Mouse (Mus musculus): ENCODE data around the gene N4bp2l2.
A peak's percentile ranks its signal among the peaks of the same experiment; 100 is the strongest.
"Not testable (repeated sequence)": the region's sequence is repeated elsewhere in the genome, so short reads cannot be mapped to it uniquely, and the experiment has no call there.

The N4bp2l2 gene

GRCm38 (mm10) chr5:150666133-150666739 lies at the start of gene N4bp2l2:
TSS of gene N4bp2l2 (minus strand) at chr5:150666183.
- not testable (repeated sequence) for DNase-seq (ENCODE audit: extremely low read depth, insufficient read length, low spot score)

DNA sequence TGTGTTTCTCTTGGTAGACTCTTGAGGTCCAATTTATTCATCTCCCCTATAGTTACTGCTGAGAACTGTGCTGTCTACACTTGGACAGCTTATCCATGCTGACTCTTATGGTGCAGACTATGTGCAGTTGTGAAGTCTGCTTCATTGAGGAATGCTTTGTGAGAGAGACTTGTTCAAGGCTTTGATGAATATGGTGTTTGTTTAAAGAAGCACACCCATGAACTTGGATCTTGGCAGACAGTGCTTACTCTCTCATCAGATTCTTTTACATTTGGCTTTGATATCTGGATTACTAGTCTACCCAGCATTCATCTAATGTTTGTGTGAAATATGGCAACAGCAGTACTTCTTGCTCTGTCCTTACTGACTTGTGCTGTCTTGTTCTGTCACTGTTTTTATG lies 47.4 kb upstream of the N4bp2l2 start:
- no peak for DNase-seq (ENCODE audit: extremely low read depth, insufficient read length, low spot score)

GRCm38 (mm10) chr5:150711503-150711902 lies 45.5 kb upstream of the N4bp2l2 start:
- DNase-seq (ENCODE audit: extremely low read depth, insufficient read length, low spot score): no peak

DNA sequence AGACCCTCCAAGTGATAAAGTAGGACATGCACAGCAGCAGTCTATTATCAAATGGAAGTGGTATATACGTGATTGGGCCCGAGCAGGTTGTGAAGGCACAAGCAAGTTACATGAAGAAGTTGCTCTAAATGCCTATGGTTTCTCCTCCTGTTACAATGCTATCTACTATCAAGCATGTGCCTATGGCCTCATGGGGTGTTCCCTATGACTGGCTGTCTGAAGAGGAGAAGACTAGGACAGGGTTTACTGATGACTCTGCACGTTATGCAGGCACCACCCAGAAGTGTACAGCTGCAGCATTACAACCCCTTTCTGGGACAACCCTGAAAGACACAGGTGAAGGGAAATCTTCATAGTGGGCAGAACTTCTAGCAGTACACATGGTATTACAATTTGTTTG lies 41.2 kb upstream of the N4bp2l2 start:
- DNase-seq (ENCODE audit: extremely low read depth, insufficient read length, low spot score): not testable (repeated sequence)

DNA sequence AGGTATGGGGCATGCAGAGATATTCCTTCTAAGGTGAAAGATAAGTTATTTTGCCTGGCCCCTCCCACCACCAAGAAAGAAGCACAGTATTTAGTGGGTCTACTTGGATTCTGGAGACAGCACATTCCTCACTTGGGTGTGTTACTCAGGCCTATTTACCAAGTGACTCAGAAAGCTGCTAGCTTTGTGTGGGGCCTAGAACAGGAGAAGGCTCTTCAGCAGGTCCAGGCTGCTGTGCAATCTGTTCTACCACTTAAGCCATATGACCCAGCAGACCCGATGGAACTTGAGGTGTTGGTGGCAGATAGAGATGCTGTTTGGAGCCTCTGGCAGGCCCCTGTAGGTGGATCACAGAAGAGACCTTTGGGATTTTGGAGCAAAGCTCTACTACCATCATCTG lies 40.7 kb upstream of the N4bp2l2 start:
- DNase-seq (ENCODE audit: extremely low read depth, insufficient read length, low spot score): not testable (repeated sequence)

GRCm38 (mm10) chr5:150702714-150703113 lies 36.7 kb upstream of the N4bp2l2 start:
- DNase-seq (ENCODE audit: extremely low read depth, insufficient read length, low spot score): no peak

DNA sequence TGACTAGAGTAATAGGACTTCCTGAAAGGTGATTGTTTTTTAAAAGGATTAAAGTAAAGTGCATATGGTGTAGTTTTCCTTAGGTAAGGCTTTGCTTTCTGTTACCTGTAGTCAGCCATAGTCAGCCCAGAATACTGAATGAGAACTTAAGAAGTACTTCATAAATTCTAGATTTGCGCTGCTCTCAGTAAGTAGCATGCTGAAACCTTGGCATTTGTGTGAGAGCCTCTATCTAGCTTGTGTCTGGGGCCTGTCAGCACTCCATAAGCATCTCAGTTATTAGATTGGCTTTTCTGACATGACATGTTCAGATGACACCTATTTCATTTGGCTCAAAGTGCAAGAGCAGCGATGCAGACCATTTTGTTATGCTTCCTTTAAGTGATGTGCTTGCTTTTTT lies 27.3 kb upstream of the N4bp2l2 start:
- DNase-seq (ENCODE audit: extremely low read depth, insufficient read length, low spot score): no peak

- no peak for DNase-seq (ENCODE audit: extremely low read depth, insufficient read length, low spot score)
These were observed 24.7 kb upstream of the N4bp2l2 start for GRCm38 (mm10) chr5:150690685-150691084.

GRCm38 (mm10) chr5:150682862-150683261 lies 16.9 kb upstream of the N4bp2l2 start:
- not testable (repeated sequence) for DNase-seq (ENCODE audit: extremely low read depth, insufficient read length, low spot score)

DNA sequence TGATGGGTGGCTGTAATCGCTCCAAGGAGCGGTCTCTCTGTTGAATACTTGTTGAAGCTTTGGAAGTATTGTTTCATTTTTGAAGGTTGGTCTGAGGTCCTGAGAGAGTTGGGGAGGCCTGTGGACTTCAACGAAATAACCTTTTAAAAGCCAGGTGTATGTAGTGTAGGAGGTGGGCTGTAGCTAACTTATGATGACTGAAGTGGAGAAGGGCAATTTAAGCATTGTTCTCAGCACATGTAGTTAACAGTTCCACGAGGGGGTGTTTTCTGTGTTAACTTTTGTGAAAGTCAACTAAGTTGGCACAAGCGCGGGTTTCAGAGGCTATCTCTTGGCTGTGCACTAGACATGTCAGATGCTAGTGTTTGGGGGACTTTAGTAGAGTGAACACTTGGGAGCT lies 8.9 kb upstream of the N4bp2l2 start:
- no peak for DNase-seq (ENCODE audit: extremely low read depth, insufficient read length, low spot score)

DNA sequence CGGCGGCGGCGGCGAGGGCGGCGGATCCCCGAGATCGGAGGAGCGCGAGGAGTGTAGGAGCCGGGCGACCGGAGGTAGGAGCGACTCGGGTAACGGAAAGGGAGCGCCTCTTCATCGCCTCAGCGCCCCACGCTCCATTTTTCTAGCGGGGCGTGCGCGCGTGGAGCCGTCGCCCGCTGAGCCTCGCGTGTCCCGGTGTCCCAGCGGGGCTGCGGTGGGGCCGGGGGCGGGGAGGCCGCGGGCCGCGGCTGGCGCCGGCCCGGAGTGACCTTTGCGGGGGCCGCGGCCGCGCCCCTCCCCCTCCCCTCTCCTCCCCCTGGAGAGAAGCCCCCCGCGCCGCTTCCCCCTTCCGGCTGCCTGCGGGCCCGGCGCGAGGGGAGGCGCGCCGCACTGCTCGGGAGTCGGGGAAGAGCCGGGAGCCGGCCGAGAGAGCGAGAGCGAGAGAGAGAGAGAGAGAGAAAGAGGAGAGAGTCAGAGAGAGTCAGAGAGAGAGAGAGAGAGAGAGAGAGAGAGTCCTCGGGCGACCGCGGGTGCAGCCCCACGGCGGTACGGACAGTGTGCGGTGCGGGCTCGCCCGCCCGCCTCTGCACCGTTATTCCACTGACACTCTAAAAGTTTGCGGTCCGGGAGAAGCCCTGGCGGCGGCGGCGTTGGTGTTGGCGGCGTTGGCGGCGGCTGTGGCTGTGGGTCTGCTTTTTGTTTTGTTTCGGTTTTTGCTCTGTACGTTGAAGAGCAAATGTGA lies 8.1 kb upstream of the N4bp2l2 start:
- DNase-seq (ENCODE audit: extremely low read depth, insufficient read length, low spot score): peak; percentile 69

DNA sequence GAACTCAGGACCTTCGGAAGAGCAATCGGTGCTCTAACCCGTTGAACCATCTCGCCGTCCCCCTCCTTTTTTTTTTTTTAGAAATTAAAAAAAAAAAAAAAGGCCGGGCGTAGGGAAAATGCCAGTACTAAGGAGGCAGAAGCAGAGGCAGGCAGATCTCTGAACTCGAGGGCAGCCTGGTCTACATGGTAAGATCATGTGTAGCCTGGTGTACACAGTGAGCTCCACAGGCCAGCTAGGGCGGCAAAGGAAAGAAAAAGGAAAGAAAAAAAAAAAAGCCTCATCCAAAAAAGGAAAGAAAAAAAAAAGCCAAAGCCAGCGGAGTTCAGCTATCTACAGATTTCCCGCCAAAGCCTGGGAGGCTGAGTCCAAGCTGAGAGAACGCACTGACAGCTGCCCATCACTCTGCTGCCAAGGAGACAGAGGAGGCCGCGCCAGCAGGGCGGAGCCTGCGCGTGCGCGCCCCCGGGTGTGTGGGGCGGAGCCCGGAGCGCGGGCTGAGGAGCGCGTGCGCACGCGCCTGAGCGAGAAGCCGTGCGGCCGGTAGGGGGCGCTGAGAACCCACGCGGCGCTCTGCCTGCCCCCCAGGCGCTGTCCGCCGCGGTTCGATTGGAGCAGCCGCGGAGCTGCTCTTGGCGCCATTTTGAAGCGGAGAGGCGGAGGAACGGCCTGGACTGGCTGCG lies 7.3 kb upstream of the N4bp2l2 start, which contains the start of gene Pds5b:
Gene Pds5b (plus strand): TSS at position 587 of the 683 bp plus-strand sequence.
- DNase-seq (ENCODE audit: extremely low read depth, insufficient read length, low spot score): peak; percentile 98

- no peak for DNase-seq (ENCODE audit: extremely low read depth, insufficient read length, low spot score)
These were observed 6.4 kb upstream of the N4bp2l2 start for GRCm38 (mm10) chr5:150672343-150672742.

DNA sequence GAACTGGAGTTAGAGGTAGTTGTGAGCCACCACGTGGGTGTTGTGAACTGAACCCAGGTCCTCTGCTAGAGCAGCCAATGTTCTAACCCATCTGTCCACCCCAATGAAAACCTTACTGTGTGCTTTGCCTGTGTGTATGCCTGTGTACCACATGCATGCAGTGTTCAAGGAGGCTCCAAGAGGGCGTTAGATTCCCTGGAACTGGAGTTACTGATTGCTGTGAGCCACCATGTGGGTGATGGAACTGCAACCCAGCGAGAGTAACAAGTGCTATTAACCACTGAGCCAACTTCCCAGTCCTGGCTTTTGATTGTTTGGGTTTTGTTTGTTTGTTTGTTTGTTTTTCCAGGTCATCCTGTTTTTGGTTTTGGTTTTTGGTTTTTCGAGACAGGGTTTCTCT lies 2.7 kb upstream of the N4bp2l2 start:
- DNase-seq (ENCODE audit: extremely low read depth, insufficient read length, low spot score): no peak

- peak; percentile 96 for DNase-seq (ENCODE audit: extremely low read depth, insufficient read length, low spot score)
These were observed 640 bp downstream of the N4bp2l2 start for GRCm38 (mm10) chr5:150665132-150665954.

GRCm38 (mm10) chr5:150664794-150665131 lies 1.2 kb downstream of the N4bp2l2 start:
- no peak for DNase-seq (ENCODE audit: extremely low read depth, insufficient read length, low spot score)

GRCm38 (mm10) chr5:150663926-150664325 lies 2.1 kb downstream of the N4bp2l2 start:
- DNase-seq (ENCODE audit: extremely low read depth, insufficient read length, low spot score): not testable (repeated sequence)

GRCm38 (mm10) chr5:150660296-150660695 lies 5.7 kb downstream of the N4bp2l2 start:
- DNase-seq (ENCODE audit: extremely low read depth, insufficient read length, low spot score): not testable (repeated sequence)

GRCm38 (mm10) chr5:150659425-150659824 lies 6.6 kb downstream of the N4bp2l2 start:
- not testable (repeated sequence) for DNase-seq (ENCODE audit: extremely low read depth, insufficient read length, low spot score)

DNA sequence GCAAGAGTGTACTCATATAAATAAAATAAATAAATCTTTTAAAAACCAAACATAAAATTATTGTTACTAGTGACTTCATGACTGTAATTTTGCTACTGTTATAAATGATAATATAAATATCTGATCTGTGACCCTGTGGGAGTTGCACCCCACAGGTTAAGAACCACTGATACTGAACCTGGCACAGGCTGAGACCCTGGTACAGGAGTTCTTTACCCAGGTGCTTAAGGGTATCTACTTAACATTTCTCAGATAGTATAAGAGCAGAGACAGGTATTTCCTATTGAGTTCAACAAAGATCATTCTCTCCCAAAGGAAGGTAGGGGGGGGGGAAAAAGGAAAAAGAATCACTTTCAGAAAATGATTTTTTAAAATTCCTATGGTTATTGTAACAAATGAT lies 11.4 kb downstream of the N4bp2l2 start:
- DNase-seq (ENCODE audit: extremely low read depth, insufficient read length, low spot score): no peak

DNA sequence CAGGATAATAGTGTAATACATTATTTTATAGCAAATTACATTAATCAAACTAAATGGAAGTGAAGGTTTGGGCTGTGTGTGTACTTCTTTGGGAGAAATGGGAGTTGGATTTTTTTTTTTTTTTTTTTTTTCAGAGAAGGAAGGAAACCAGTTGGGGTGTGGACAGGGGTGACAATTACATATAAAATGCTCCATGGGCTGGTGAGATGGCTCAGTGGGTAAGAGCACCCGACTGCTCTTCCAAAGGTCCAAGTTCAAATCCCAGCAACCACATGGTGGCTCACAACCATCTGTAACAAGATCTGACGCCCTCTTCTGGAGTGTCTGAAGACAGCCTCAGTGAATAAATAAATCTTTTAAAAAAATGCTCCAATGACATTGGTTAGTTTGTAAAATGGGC lies 13.4 kb downstream of the N4bp2l2 start:
- DNase-seq (ENCODE audit: extremely low read depth, insufficient read length, low spot score): no peak

Data from 3134 (cell line).